Mouse (Mus musculus): ENCODE measurements around the gene Jph4.

DNA sequence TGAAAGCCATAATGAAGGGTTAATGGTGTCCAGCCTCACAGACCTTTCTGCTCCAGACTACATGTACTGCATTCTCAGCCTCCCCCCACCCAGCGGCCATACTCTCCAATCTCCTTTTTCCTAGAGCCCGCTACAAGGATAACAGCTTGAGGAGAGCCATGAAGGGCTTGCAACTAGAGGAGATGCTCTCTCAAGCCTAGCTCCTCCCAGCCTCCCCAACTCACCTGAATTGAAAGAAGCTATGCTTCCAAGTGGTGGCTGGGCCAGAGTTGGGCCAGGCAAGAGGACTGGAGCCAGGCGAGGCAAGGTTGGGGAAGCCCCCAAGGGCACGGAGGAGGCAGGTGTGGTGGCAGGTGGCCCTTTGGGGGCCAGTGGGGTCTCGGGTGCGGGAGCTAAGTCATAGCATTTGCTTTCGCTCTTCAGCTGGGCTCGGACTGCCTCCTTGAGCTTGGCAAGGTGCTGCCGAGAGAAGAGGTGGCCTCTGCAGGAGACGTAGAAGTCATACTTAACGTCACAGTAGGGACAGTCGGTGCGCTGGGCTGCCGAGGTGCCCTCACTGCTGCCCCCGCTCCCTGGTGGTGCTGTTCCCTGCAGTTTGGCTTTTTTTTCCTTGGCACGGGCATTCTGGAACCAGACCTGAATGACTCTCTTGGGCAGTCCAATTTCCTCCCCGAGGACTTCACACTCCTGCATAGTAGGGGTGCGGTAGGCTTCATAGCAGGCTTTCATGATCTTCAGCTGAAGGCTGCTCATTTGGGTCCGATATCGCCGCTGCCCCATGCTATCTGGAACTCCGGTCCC, 53.0 kb downstream of the Jph4 start:
- no peak for TF ChIP-seq EP300 (IDR thresholded peaks at IDR 0.05; ENCODE audit: low read depth)
- no peak for TF ChIP-seq CTCF (IDR thresholded peaks at IDR 0.05; ENCODE audit: low read depth)
